Comparison of ENCODE assay signal across 19 mouse cellular contexts in genomic region chr17:31113191-31113856, GRCm38 (mm10). TPM values are rescaled to one million over a fixed set of nuclear protein-coding genes. Genes with fewer than 3 reads are reported as not detected.
DNase-seq lines count a peak whose midpoint lies in the region; ATAC-seq and TF ChIP-seq lines count a peak whose summit lies in the region.
"Had no signal": no experiment of that assay in that cellular context is flagged by ENCODE, and none has a peak within 500 bp of the region (broad histone marks: within the 10 kb centered on the region; RNA-seq: fewer than 3 reads in every experiment).

No protein-coding gene starts in this region.

- no peaks in the 10 kb centered on the region for H3K27me3 ChIP-seq in embryonic facial prominence, embryonic 11.5 days (ENCODE audit: control insufficient read depth, insufficient read depth, low read length)
- no peaks in the 10 kb centered on the region for H3K27me3 ChIP-seq in limb, embryonic 14.5 days (ENCODE audit: control insufficient read depth, insufficient read depth, low read length)
- H3K27me3 ChIP-seq: heart, embryonic 15.5 days; intestine, embryonic 15.5 days had no signal

- no peak overlapping the region for H3K4me2 ChIP-seq in embryonic facial prominence, embryonic 11.5 days (ENCODE audit: low read depth, low read length)
- no peak overlapping the region for H3K4me2 ChIP-seq in limb, embryonic 14.5 days (replicated peaks; ENCODE audit: low read depth, low read length, severe bottlenecking)
- H3K4me2 ChIP-seq: heart, embryonic 15.5 days; intestine, embryonic 15.5 days had no signal

- H3K9ac ChIP-seq in embryonic facial prominence, embryonic 11.5 days (replicated peaks; ENCODE audit: low read length), result no peak overlapping the region; the same call in 1 of the 2 replicates
- H3K9ac ChIP-seq in limb, embryonic 14.5 days (ENCODE audit: low read depth, low read length, severe bottlenecking), result no peak overlapping the region
- H3K9ac ChIP-seq: heart, embryonic 15.5 days; intestine, embryonic 15.5 days had no signal

- no peak overlapping the region for H3K27ac ChIP-seq in embryonic facial prominence, embryonic 11.5 days (replicated peaks; ENCODE audit: low read depth, low read length)
- no peak overlapping the region for H3K27ac ChIP-seq in limb, embryonic 14.5 days (replicated peaks; ENCODE audit: low read depth, low read length)
- H3K27ac ChIP-seq: heart, embryonic 15.5 days; intestine, embryonic 15.5 days had no signal

- DNase-seq in layer of hippocampus, adult 9-11 months, result peak; percentile 64
- no peak for DNase-seq in layer of hippocampus, postnatal 36 days
- peak; percentile 84 for DNase-seq in ZHBTc4 (ENCODE audit: low read depth, low spot score)
- DNase-seq in embryonic facial prominence, embryonic 11.5 days (ENCODE audit: low spot score), result peak; percentile 38
- peak; percentile 32 for DNase-seq in limb, embryonic 14.5 days (ENCODE audit: low spot score)
- DNase-seq in cerebellum, postnatal 25 days, result no peak
- no peak for DNase-seq in left cerebral cortex, postnatal 25 days (ENCODE audit: low spot score in 2 of 2)
- DNase-seq in thymus, postnatal 4 days, result no peak
- DNase-seq: cerebellum, adult 9-10 months; gastrocnemius, postnatal 36 days; kidney, postnatal 25 days; lung, adult 2 months; right cerebral cortex, postnatal 4 days had no signal

- no peaks in the 10 kb centered on the region for H3K9me3 ChIP-seq in embryonic facial prominence, embryonic 11.5 days (replicated peaks; ENCODE audit: control insufficient read depth, low read length)
- no peaks in the 10 kb centered on the region for H3K9me3 ChIP-seq in limb, embryonic 14.5 days (ENCODE audit: control insufficient read depth, low read length)
- H3K9me3 ChIP-seq: heart, embryonic 15.5 days; intestine, embryonic 15.5 days had no signal

- H3K36me3 ChIP-seq in embryonic facial prominence, embryonic 11.5 days (replicated peaks; ENCODE audit: control insufficient read depth, insufficient read depth, low read depth, low read length), result no peaks in the 10 kb centered on the region
- no peaks in the 10 kb centered on the region for H3K36me3 ChIP-seq in limb, embryonic 14.5 days (ENCODE audit: control insufficient read depth, insufficient read depth, low read length)
- H3K36me3 ChIP-seq: intestine, embryonic 15.5 days had no signal

- intact Hi-C loops in left cerebral cortex, postnatal 25 days (cut with DNase I), result no loop called here

- ATAC-seq in embryonic facial prominence, embryonic 11.5 days (replicated peaks; ENCODE audit: insufficient number of reproducible peaks, low FRiP score, low TSS enrichment, low read depth), result 0 out of 2 replicates have a peak, but pooled peaks have one; percentile 46
- peak; percentile 42; the same call in 1 of the 2 replicates for ATAC-seq in limb, embryonic 14.5 days (ENCODE audit: low FRiP score, low read depth)
- ATAC-seq: intestine, embryonic 15.5 days had no signal

- no peak overlapping the region for H3K4me3 ChIP-seq in embryonic facial prominence, embryonic 11.5 days (ENCODE audit: low read depth, low read length)
- H3K4me3 ChIP-seq in limb, embryonic 14.5 days (replicated peaks; ENCODE audit: low read length), result no peak overlapping the region
- H3K4me3 ChIP-seq: heart, embryonic 15.5 days; intestine, embryonic 15.5 days had no signal

- H3K4me1 ChIP-seq in embryonic facial prominence, embryonic 11.5 days (ENCODE audit: control insufficient read depth, insufficient read depth, low read length), result no peaks in the 10 kb centered on the region
- no peaks in the 10 kb centered on the region for H3K4me1 ChIP-seq in limb, embryonic 14.5 days (ENCODE audit: control insufficient read depth, insufficient read depth, low read length)
- H3K4me1 ChIP-seq: heart, embryonic 15.5 days; intestine, embryonic 15.5 days had no signal

- TF ChIP-seq POLR2A in limb, embryonic 14.5 days (IDR thresholded peaks at IDR 0.05; ENCODE audit: borderline replicate concordance, extremely low read depth, insufficient read depth, insufficient read length), result no peak

- WGBS in embryonic facial prominence, embryonic 11.5 days, result 44% methylated on average over 9 of the region's 9 CpGs
- WGBS in limb, embryonic 14.5 days, result 55% methylated on average over 9 of the region's 9 CpGs

RNA-seq across cellular contexts. Expression of gene Tff3, which starts 16.1 kb away (rescaled TPM):
- total RNA-seq in layer of hippocampus, postnatal 36 days (2021), result not detected
- polyA plus RNA-seq in embryonic facial prominence, embryonic 11.5 days (2014; fragmentation: Nextera tagmentation; extraction: Ambion mirVana), result not detected in 2 replicates
- 0.33 and 0.99 TPM in 2 replicates for polyA plus RNA-seq in limb, embryonic 14.5 days (2012; rRNA removed)
- not detected in 2 replicates for polyA plus RNA-seq in limb, embryonic 14.5 days (2014; fragmentation: Nextera tagmentation; extraction: Ambion mirVana)
- not detected for total RNA-seq in left cerebral cortex, postnatal 25 days (2021)
- total RNA-seq: gastrocnemius, postnatal 36 days; megakaryocyte progenitor cell, adult 5-6 weeks; neutrophil, adult 5-6 weeks had no signal
- polyA plus RNA-seq: heart, embryonic 15.5 days; limb, embryonic 11.5 days; lung, adult 2 months had no signal

RNA-seq across cellular contexts. Expression of gene Tff2, which starts 30.8 kb away (rescaled TPM):
- not detected for total RNA-seq in layer of hippocampus, postnatal 36 days (2021)
- polyA plus RNA-seq in embryonic facial prominence, embryonic 11.5 days (2014; fragmentation: Nextera tagmentation; extraction: Ambion mirVana), result not detected in 2 replicates
- polyA plus RNA-seq in limb, embryonic 14.5 days (2012; rRNA removed), result 0.24 TPM in 1 of 2 replicates, not detected in the other
- polyA plus RNA-seq in limb, embryonic 14.5 days (2014; fragmentation: Nextera tagmentation; extraction: Ambion mirVana), result not detected in 2 replicates
- total RNA-seq in left cerebral cortex, postnatal 25 days (2021), result not detected
- total RNA-seq: gastrocnemius, postnatal 36 days; megakaryocyte progenitor cell, adult 5-6 weeks; neutrophil, adult 5-6 weeks had no signal
- polyA plus RNA-seq: forebrain, embryonic 11.5 days; heart, embryonic 15.5 days; limb, embryonic 11.5 days had no signal

RNA-seq across cellular contexts. Expression of gene Tff1, which starts 51.8 kb away (rescaled TPM):
- not detected for total RNA-seq in layer of hippocampus, postnatal 36 days (2021)
- not detected in 2 replicates for polyA plus RNA-seq in embryonic facial prominence, embryonic 11.5 days (2014; fragmentation: Nextera tagmentation; extraction: Ambion mirVana)
- not detected in 2 replicates for polyA plus RNA-seq in limb, embryonic 14.5 days (2012; rRNA removed)
- not detected in 2 replicates for polyA plus RNA-seq in limb, embryonic 14.5 days (2014; fragmentation: Nextera tagmentation; extraction: Ambion mirVana)
- not detected for total RNA-seq in left cerebral cortex, postnatal 25 days (2021)
- total RNA-seq: gastrocnemius, postnatal 36 days; megakaryocyte progenitor cell, adult 5-6 weeks; neutrophil, adult 5-6 weeks had no signal
- polyA plus RNA-seq: forebrain, embryonic 11.5 days; heart, embryonic 15.5 days; limb, embryonic 11.5 days; lung, adult 2 months had no signal

RNA-seq across cellular contexts. Expression of gene Abcg1, which starts 55.8 kb away (rescaled TPM):
- 10 to 100 TPM; 69.6 to 73.1 TPM for total RNA-seq in layer of hippocampus, postnatal 36 days (2021)
- 11.7 and 13.9 TPM in 2 replicates for polyA plus RNA-seq in embryonic facial prominence, embryonic 11.5 days (2014; fragmentation: Nextera tagmentation; extraction: Ambion mirVana)
- polyA plus RNA-seq in limb, embryonic 14.5 days (2012; rRNA removed), result 3.2 and 3.4 TPM in 2 replicates
- 6.8 and 7.5 TPM in 2 replicates for polyA plus RNA-seq in limb, embryonic 14.5 days (2014; fragmentation: Nextera tagmentation; extraction: Ambion mirVana)
- 10 to 100 TPM; 61.4 to 65.9 TPM for total RNA-seq in left cerebral cortex, postnatal 25 days (2021)

Comparison
In these comparisons a context has a peak if more than half of its experiments do, and no peak if none do; other contexts are left out.
1. DNase-seq: peak in layer of hippocampus, adult 9-11 months (single experiment), ZHBTc4 (single experiment), embryonic facial prominence, embryonic 11.5 days (single experiment) and limb, embryonic 14.5 days (single experiment); none in layer of hippocampus, postnatal 36 days (0 of 2), cerebellum, postnatal 25 days (0 of 2), left cerebral cortex, postnatal 25 days (0 of 2) and thymus, postnatal 4 days (single experiment).